Mouse (Mus musculus): ENCODE data around the gene Cep250. TPM values are rescaled to one million over a fixed set of nuclear protein-coding genes. Genes with fewer than 3 reads are reported as not detected.

The Cep250 gene
- total RNA-seq, 2 experiments from 2014 or later: 18.8 to 21.7 TPM

Other genes starting within 250 kb of the Cep250 start
- gene Edem2, start 227.0 kb upstream of the Cep250 start, total RNA-seq (2021): 10 to 100 TPM; 23.3 to 24.4 TPM
- not detected for gene Gm17581, start 220.6 kb upstream of the Cep250 start, total RNA-seq (2021)
- gene Procr, start 205.3 kb upstream of the Cep250 start, total RNA-seq (2021): under 1 TPM; 0.89 to 0.92 TPM
- 10 to 100 TPM; 39.2 to 39.9 TPM for gene Mmp24, start 181.1 kb upstream of the Cep250 start, total RNA-seq (2021)
- gene BC029722, start 137.0 kb upstream of the Cep250 start, total RNA-seq (2021): 10 to 100 TPM; 57.3 to 64.4 TPM
- 10 to 100 TPM; 66.9 to 70.9 TPM for gene Eif6, start 129.5 kb upstream of the Cep250 start, total RNA-seq (2021)
- gene Fam83c, start 121.6 kb upstream of the Cep250 start, total RNA-seq (2021): not detected
- gene Uqcc1, start 26.1 kb upstream of the Cep250 start, total RNA-seq (2021): 10 to 100 TPM; 83.7 to 84.9 TPM
- not detected for gene Gm15557, start 15.7 kb upstream of the Cep250 start, total RNA-seq (2021)
- under 1 TPM; 0.12 to 0.13 TPM for gene Gdf5, start 11.1 kb upstream of the Cep250 start, total RNA-seq (2021)
- gene 6430550D23Rik, start 51.5 kb downstream of the Cep250 start, total RNA-seq (2021): 1 to 10 TPM; 1.4 to 1.5 TPM
- 100 to 1,000 TPM; 214 to 229 TPM for gene Ergic3, start 51.6 kb downstream of the Cep250 start, total RNA-seq (2021)
- not detected for gene Fer1l4, start 96.5 kb downstream of the Cep250 start, total RNA-seq (2021)
- gene Spag4, start 108.7 kb downstream of the Cep250 start, total RNA-seq (2021): 1 to 10 TPM; 2.5 to 3.5 TPM
- gene Cpne1, start 155.5 kb downstream of the Cep250 start, total RNA-seq (2021): 10 to 100 TPM; 23.1 to 32.0 TPM
- gene Rbm12, start 155.5 kb downstream of the Cep250 start, total RNA-seq (2021): 10 to 100 TPM; 31.8 to 32.1 TPM
- 10 to 100 TPM; 23.3 to 26.4 TPM for gene Gm28036, start 170.6 kb downstream of the Cep250 start, total RNA-seq (2021)
- 100 to 1,000 TPM; 156 to 158 TPM for gene Romo1, start 187.6 kb downstream of the Cep250 start, total RNA-seq (2021)
- 10 to 100 TPM; 43.6 to 44.3 TPM for gene Nfs1, start 187.7 kb downstream of the Cep250 start, total RNA-seq (2021)
- gene Rbm39, start 223.8 kb downstream of the Cep250 start, total RNA-seq (2021): 100 to 1,000 TPM; 309 to 321 TPM
- gene Phf20, start 240.0 kb downstream of the Cep250 start, total RNA-seq (2021): 100 to 1,000 TPM; 104 to 108 TPM